16 mouse cellular contexts compared by ENCODE assay signal in genomic region chr3:92219031-92219430, GRCm38 (mm10). TPM values are rescaled to one million over a fixed set of nuclear protein-coding genes. Genes with fewer than 3 reads are reported as not detected.
A peak's percentile ranks its signal among the peaks of the same experiment; 100 is the strongest.
DNase-seq lines count a peak whose midpoint lies in the region; ATAC-seq and TF ChIP-seq lines count a peak whose summit lies in the region.
"Not testable (repeated sequence)": the region's sequence is repeated elsewhere in the genome, so short reads cannot be mapped to it uniquely, and the experiment has no call there.
"Had no signal": no experiment of that assay in that cellular context is flagged by ENCODE, and none has a peak within 500 bp of the region (broad histone marks: within the 10 kb centered on the region; RNA-seq: fewer than 3 reads in every experiment).

No protein-coding gene starts in this region.

- not testable (repeated sequence) for H3K9ac ChIP-seq in heart, embryonic 12.5 days; hindbrain, embryonic 14.5 days; kidney, postnatal 0 days (ENCODE audit: low read depth, low read length); lung, embryonic 15.5 days; midbrain, embryonic 13.5 days (replicated peaks); neural tube, embryonic 14.5 days (replicated peaks; ENCODE audit: low read depth, low read length)

- not testable (repeated sequence) for H3K4me3 ChIP-seq in heart, embryonic 12.5 days; hindbrain, embryonic 14.5 days (replicated peaks; ENCODE audit: low read length); kidney, postnatal 0 days (replicated peaks; ENCODE audit: low read depth, low read length); lung, embryonic 15.5 days; midbrain, embryonic 13.5 days (replicated peaks); neural tube, embryonic 14.5 days (ENCODE audit: low read depth, low read length)

- no CpG with 5 or more reads among the region's 8 CpGs for WGBS in heart, embryonic 12.5 days
- no CpG with 5 or more reads among the region's 8 CpGs for WGBS in hindbrain, embryonic 14.5 days
- no CpG with 5 or more reads among the region's 8 CpGs for WGBS in kidney, postnatal 0 days
- WGBS in lung, embryonic 15.5 days: no CpG with 5 or more reads among the region's 8 CpGs
- WGBS in midbrain, embryonic 13.5 days: no CpG with 5 or more reads among the region's 8 CpGs
- no CpG with 5 or more reads among the region's 8 CpGs for WGBS in neural tube, embryonic 14.5 days

- not testable (repeated sequence) for H3K36me3 ChIP-seq in heart, embryonic 12.5 days; hindbrain, embryonic 14.5 days (replicated peaks; ENCODE audit: control insufficient read depth, insufficient read depth); kidney, postnatal 0 days (ENCODE audit: insufficient read depth, low read length); lung, embryonic 15.5 days; midbrain, embryonic 13.5 days; neural tube, embryonic 14.5 days (ENCODE audit: control insufficient read depth, insufficient read depth, low read length)

- DNase-seq in hindbrain, embryonic 14.5 days (ENCODE audit: low spot score); kidney, postnatal 0 days (ENCODE audit: low spot score): not testable (repeated sequence)

- not testable (repeated sequence) for TF ChIP-seq CTCF in kidney, postnatal 0 days (IDR thresholded peaks at IDR 0.05; ENCODE audit: low read depth)

- ATAC-seq in cerebellum, adult (ENCODE audit: insufficient number of reproducible peaks, low FRiP score, low TSS enrichment): 0 out of 2 replicates have a peak, but pooled peaks have one; percentile 23
- peak; percentile 59; the same call in 1 of the 2 replicates for ATAC-seq in erythroid progenitor cell, adult 5-6 weeks (replicated peaks; ENCODE audit: low FRiP score, poor library complexity, severe bottlenecking)
- 0 out of 2 replicates have a peak, but pooled peaks have one; percentile 12 for ATAC-seq in heart, embryonic 12.5 days (ENCODE audit: insufficient number of reproducible peaks, low FRiP score)
- peak; percentile 73 for ATAC-seq in hindbrain, embryonic 14.5 days (ENCODE audit: low FRiP score)
- peak; percentile 81 for ATAC-seq in kidney, postnatal 0 days (replicated peaks; ENCODE audit: low FRiP score, low read depth)
- peak; percentile 53 for ATAC-seq in lung, embryonic 15.5 days (ENCODE audit: borderline replicate concordance, extremely low read depth, low FRiP score, low TSS enrichment)
- ATAC-seq in midbrain, embryonic 13.5 days: peak; percentile 79
- peak; percentile 54; the same call in 1 of the 2 replicates for ATAC-seq in neural tube, embryonic 14.5 days (ENCODE audit: low read depth)

- H3K4me1 ChIP-seq in heart, embryonic 12.5 days (replicated peaks); hindbrain, embryonic 14.5 days (replicated peaks; ENCODE audit: control insufficient read depth, insufficient read depth, low read length); kidney, postnatal 0 days (replicated peaks; ENCODE audit: insufficient read depth, low read length); lung, embryonic 15.5 days; midbrain, embryonic 13.5 days (replicated peaks); neural tube, embryonic 14.5 days (ENCODE audit: control insufficient read depth, insufficient read depth, low read length): not testable (repeated sequence)

- not testable (repeated sequence) for H3K27ac ChIP-seq in heart, embryonic 12.5 days (ENCODE audit: poor library complexity, severe bottlenecking); hindbrain, embryonic 14.5 days; kidney, postnatal 0 days; lung, embryonic 15.5 days; midbrain, embryonic 13.5 days; neural tube, embryonic 14.5 days (ENCODE audit: low read depth, low read length)

- H3K9me3 ChIP-seq in heart, embryonic 12.5 days (replicated peaks); hindbrain, embryonic 14.5 days (ENCODE audit: control insufficient read depth, low read length); kidney, postnatal 0 days (replicated peaks; ENCODE audit: low read length); lung, embryonic 15.5 days; midbrain, embryonic 13.5 days; neural tube, embryonic 14.5 days (ENCODE audit: control insufficient read depth, low read length): not testable (repeated sequence)

- not testable (repeated sequence) for H3K4me2 ChIP-seq in heart, embryonic 12.5 days; hindbrain, embryonic 14.5 days (replicated peaks); kidney, postnatal 0 days (ENCODE audit: low read length); lung, embryonic 15.5 days; midbrain, embryonic 13.5 days (replicated peaks); neural tube, embryonic 14.5 days (ENCODE audit: low read depth, low read length)

- not testable (repeated sequence) for H3K27me3 ChIP-seq in heart, embryonic 12.5 days (replicated peaks); hindbrain, embryonic 14.5 days (ENCODE audit: control insufficient read depth, insufficient read depth, low read length); kidney, postnatal 0 days (ENCODE audit: insufficient read depth, low read length); lung, embryonic 15.5 days; midbrain, embryonic 13.5 days; neural tube, embryonic 14.5 days (ENCODE audit: control insufficient read depth, insufficient read depth, low read length)

RNA-seq across cellular contexts. Expression of gene Sprr2a2, which starts 3.3 kb away (rescaled TPM):
- not detected in 2 replicates for total RNA-seq in erythroid progenitor cell, adult 5-6 weeks (2015; ENCODE audit: low replicate concordance)
- total RNA-seq in erythroid progenitor cell, adult 5-6 weeks (2017; ENCODE audit: low replicate concordance): 0.77 TPM in 1 of 2 replicates, not detected in the other
- 0.64 and 0.66 TPM in 2 replicates for polyA plus RNA-seq in heart, embryonic 12.5 days (2016; fragmentation: Nextera tagmentation; extraction: Ambion mirVana)
- not detected in 2 replicates for polyA plus RNA-seq in hindbrain, embryonic 14.5 days (2014; fragmentation: Nextera tagmentation; extraction: Ambion mirVana)
- polyA plus RNA-seq in kidney, postnatal 0 days (2015; fragmentation: Nextera tagmentation; extraction: Ambion mirVana): 9.6 and 27.3 TPM in 2 replicates
- polyA plus RNA-seq in lung, embryonic 15.5 days (2015; fragmentation: Nextera tagmentation; extraction: Ambion mirVana): 4.2 and 15.4 TPM in 2 replicates
- polyA plus RNA-seq in midbrain, embryonic 13.5 days (2015; fragmentation: Nextera tagmentation; extraction: Ambion mirVana): not detected in 2 replicates
- not detected in 2 replicates for polyA plus RNA-seq in neural tube, embryonic 14.5 days (2014; fragmentation: Nextera tagmentation; extraction: Ambion mirVana)
- total RNA-seq: adrenal gland, adult 18-20 months; gastrocnemius, postnatal 14 days; left cerebral cortex, adult 2 months had no signal
- polyA plus RNA-seq: limb, embryonic 10.5 days; macrophage had no signal

RNA-seq across cellular contexts. Expression of gene Sprr2a1, which starts 3.4 kb away (rescaled TPM):
- total RNA-seq in erythroid progenitor cell, adult 5-6 weeks (2015; ENCODE audit: low replicate concordance): not detected in 2 replicates
- total RNA-seq in erythroid progenitor cell, adult 5-6 weeks (2017; ENCODE audit: low replicate concordance): not detected in 2 replicates
- polyA plus RNA-seq in heart, embryonic 12.5 days (2016; fragmentation: Nextera tagmentation; extraction: Ambion mirVana): not detected in 2 replicates
- not detected in 2 replicates for polyA plus RNA-seq in hindbrain, embryonic 14.5 days (2014; fragmentation: Nextera tagmentation; extraction: Ambion mirVana)
- 0.05 and 0.50 TPM in 2 replicates for polyA plus RNA-seq in kidney, postnatal 0 days (2015; fragmentation: Nextera tagmentation; extraction: Ambion mirVana)
- polyA plus RNA-seq in lung, embryonic 15.5 days (2015; fragmentation: Nextera tagmentation; extraction: Ambion mirVana): 0.22 TPM in 1 of 2 replicates, not detected in the other
- polyA plus RNA-seq in midbrain, embryonic 13.5 days (2015; fragmentation: Nextera tagmentation; extraction: Ambion mirVana): not detected in 2 replicates
- not detected in 2 replicates for polyA plus RNA-seq in neural tube, embryonic 14.5 days (2014; fragmentation: Nextera tagmentation; extraction: Ambion mirVana)
- total RNA-seq: adrenal gland, adult 18-20 months; gastrocnemius, postnatal 14 days; heart, adult 8-10 months; heart, postnatal 36 days; left cerebral cortex, adult 2 months; MEL had no signal
- polyA plus RNA-seq: limb, embryonic 10.5 days; macrophage had no signal

Comparison
In these comparisons a context has a peak if more than half of its experiments do, and no peak if none do; other contexts are left out.
1. ATAC-seq: peak in every context shown above with its lines; median percentile 81 in kidney, postnatal 0 days; 79 in midbrain, embryonic 13.5 days; 73 in hindbrain, embryonic 14.5 days; 59 in erythroid progenitor cell, adult 5-6 weeks; 54 in neural tube, embryonic 14.5 days; 53 in lung, embryonic 15.5 days; 23 in cerebellum, adult; 12 in heart, embryonic 12.5 days.